Mouse (Mus musculus): Measurements from ENCODE around the gene Trpc3.

DNA sequence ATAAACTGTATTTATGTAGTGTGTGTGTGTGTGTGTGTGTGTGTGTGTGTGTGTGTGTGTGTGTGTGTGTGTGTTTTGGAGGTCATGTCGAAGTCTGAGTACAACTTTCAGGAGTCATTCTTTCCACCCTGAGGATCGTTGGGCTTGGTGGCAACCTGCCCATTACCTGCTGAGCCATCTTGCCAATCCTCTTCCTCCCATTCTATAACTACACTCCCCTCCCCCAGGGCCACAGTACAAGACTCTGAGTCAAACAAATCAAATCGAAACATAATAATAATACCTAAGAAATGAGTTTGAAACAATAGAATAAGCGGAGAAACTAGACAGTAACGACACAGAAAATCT, 76.1 kb downstream of the Trpc3 start:
- no peak for TF ChIP-seq CTCF (IDR thresholded peaks at IDR 0.05; ENCODE audit: low read depth, low read length)
- TF ChIP-seq POLR2A (IDR thresholded peaks at IDR 0.05; ENCODE audit: extremely low read depth, insufficient read depth, low read length) = no peak

Measured in liver, adult 2 months (tissue).